Mouse (Mus musculus) neural tube, embryonic 11.5 days (tissue): ENCODE data around the gene Tmem242. TPM values are rescaled to one million over a fixed set of nuclear protein-coding genes. Genes with fewer than 3 reads are reported as not detected.
"Not testable (repeated sequence)": the region's sequence is repeated elsewhere in the genome, so short reads cannot be mapped to it uniquely, and the experiment has no call there.

Experiments
- ATAC-seq: fragments of 200-750 bp; cut with Nextera tagmentation; 2 replicates; pipeline ENCODE4 v1.8.0; 2017; ENCODE audit warnings: moderate number of reproducible peaks, mild to moderate bottlenecking, moderate TSS enrichment, moderate library complexity; ENCODE audit not compliant: insufficient read depth, low FRiP score, low TSS enrichment
- DNase-seq: peaks from one replicate; pipeline ENCODE4 v3.0.0-alpha.2; 2015; ENCODE audit warnings: low spot score
- H3K27ac ChIP-seq: fragments of 300-500 bp; sonication (generic); 2 replicates; pipeline ENCODE4 v1.5.1; 2014; ENCODE audit warnings: low read depth, mild to moderate bottlenecking, low read length
- H3K27me3 ChIP-seq: fragments of 300-500 bp; sonication (generic); 2 replicates; pipeline ENCODE4 v1.6.1; 2014; ENCODE audit warnings: mild to moderate bottlenecking, low read length, mixed read lengths; ENCODE audit not compliant: control insufficient read depth, insufficient read depth
- H3K36me3 ChIP-seq: fragments of 300-500 bp; sonication (generic); 2 replicates; pipeline ENCODE4 v1.6.1; 2014; ENCODE audit warnings: mild to moderate bottlenecking, low read length, moderate library complexity, mixed read lengths; ENCODE audit not compliant: control insufficient read depth, insufficient read depth
- H3K4me1 ChIP-seq: fragments of 300-500 bp; sonication (generic); 2 replicates; pipeline ENCODE4 v1.6.1; 2014; ENCODE audit warnings: low read length, mixed read lengths; ENCODE audit not compliant: control insufficient read depth, insufficient read depth
- H3K4me2 ChIP-seq: fragments of 300-500 bp; sonication (generic); 2 replicates; pipeline ENCODE4 v1.6.1; 2014; ENCODE audit warnings: low read depth, mild to moderate bottlenecking, moderate library complexity
- H3K4me3 ChIP-seq: fragments of 300-500 bp; sonication (generic); 2 replicates; pipeline ENCODE4 v1.5.1; 2014; ENCODE audit warnings: low read depth, low read length
- H3K9ac ChIP-seq: fragments of 300-500 bp; sonication (generic); 2 replicates; pipeline ENCODE4 v1.6.1; 2014; ENCODE audit warnings: mild to moderate bottlenecking, low read length
- H3K9me3 ChIP-seq: fragments of 300-500 bp; sonication (generic); 2 replicates; pipeline ENCODE4 v1.6.1; 2016; ENCODE audit warnings: low read length; ENCODE audit not compliant: control insufficient read depth
- WGBS: fragments of 180-500 bp; shearing (Covaris S2); extraction: QIAGEN DNeasy Blood & Tissue Kit; methylation state at CpG from one replicate; pipeline ENCODE4 v1.1.7; 2014; 5-methylcytosine and 5-hydroxymethylcytosine counted together
- polyA plus RNA-seq: library from polyadenylated mRNA; unstranded; fragments of >200 nt; fragmentation: Nextera tagmentation; extraction: Ambion mirVana; gene quantifications from 2 replicates; pipeline ENCODE4 v1.2.1, GENCODE M21; 2014

Gene Tmem242
- polyA plus RNA-seq, 1 experiment from 2014 or later: 118 TPM

- no peaks in the 10 kb centered on the region for H3K27me3 ChIP-seq
- no peak overlapping the region for H3K9ac ChIP-seq
- WGBS: 92% methylated on average over 2 of the region's 2 CpGs
- no peak overlapping the region for H3K4me3 ChIP-seq
- ATAC-seq: no peak
- H3K4me2 ChIP-seq: no peak overlapping the region
- no peaks in the 10 kb centered on the region for H3K9me3 ChIP-seq
- no peaks in the 10 kb centered on the region for H3K4me1 ChIP-seq
- DNase-seq: no peak
- no peak overlapping the region for H3K27ac ChIP-seq
- no peaks in the 10 kb centered on the region for H3K36me3 ChIP-seq
These were observed 23.9 kb upstream of the Tmem242 start for GRCm38 (mm10) chr17:5463912-5464311.

GRCm38 (mm10) chr17:5453657-5454056 lies 13.6 kb upstream of the Tmem242 start:
- H3K4me2 ChIP-seq: no peak overlapping the region
- H3K9me3 ChIP-seq: no peaks in the 10 kb centered on the region
- no peaks in the 10 kb centered on the region for H3K27me3 ChIP-seq
- H3K4me3 ChIP-seq: no peak overlapping the region
- no peaks in the 10 kb centered on the region for H3K36me3 ChIP-seq
- no peak for ATAC-seq
- H3K4me1 ChIP-seq: no peaks in the 10 kb centered on the region
- no peak overlapping the region for H3K27ac ChIP-seq
- WGBS: 83% methylated on average over 4 of the region's 4 CpGs
- no peak for DNase-seq
- no peak overlapping the region for H3K9ac ChIP-seq

GRCm38 (mm10) chr17:5443751-5444150 lies 3.7 kb upstream of the Tmem242 start:
- H3K27ac ChIP-seq: no peak overlapping the region
- H3K36me3 ChIP-seq: no peaks in the 10 kb centered on the region
- DNase-seq (no peak), ATAC-seq (no peak)
- H3K9me3 ChIP-seq: no peaks in the 10 kb centered on the region
- H3K4me3 ChIP-seq: no peak overlapping the region
- H3K9ac ChIP-seq: no peak overlapping the region
- WGBS: 73% methylated on average over 5 of the region's 5 CpGs
- H3K27me3 ChIP-seq: no peaks in the 10 kb centered on the region
- no peaks in the 10 kb centered on the region for H3K4me1 ChIP-seq
- no peak overlapping the region for H3K4me2 ChIP-seq

- 84% methylated on average over 3 of the region's 3 CpGs for WGBS
These were observed 3.2 kb upstream of the Tmem242 start for GRCm38 (mm10) chr17:5443260-5443659.

GRCm38 (mm10) chr17:5442403-5442802 lies 2.3 kb upstream of the Tmem242 start:
- not testable (repeated sequence) for H3K4me2 ChIP-seq, H3K9me3 ChIP-seq
- WGBS: 84% methylated on average over 5 of the region's 5 CpGs

More at GRCm38 (mm10) chr17:5443260-5443659, 3.2 kb upstream of the Tmem242 start:
- Histone ChIP-seq H3K9ac (no peak overlapping the region), H3K27me3 (no peaks in the 10 kb centered on the region), H3K9me3 (no peaks in the 10 kb centered on the region), H3K27ac (no peak overlapping the region), H3K4me3 (no peak overlapping the region), H3K36me3 (no peaks in the 10 kb centered on the region), H3K4me2 (no peak overlapping the region), H3K4me1 (no peaks in the 10 kb centered on the region)
- ATAC-seq (no peak), DNase-seq (no peak)

GRCm38 (mm10) chr17:5439831-5440158 lies 264 bp downstream of the Tmem242 start:
- DNase-seq (no peak), ATAC-seq (no peak)
- Histone ChIP-seq H3K36me3 (no peaks in the 10 kb centered on the region), H3K9ac (peak overlapping the region; percentile 90), H3K27me3 (no peaks in the 10 kb centered on the region), H3K4me3 (peak overlapping the region; percentile 74), H3K4me2 (peak overlapping the region; percentile 56), H3K27ac (no peak overlapping the region), H3K4me1 (no peaks in the 10 kb centered on the region), H3K9me3 (no peaks in the 10 kb centered on the region)
- WGBS: 0% methylated on average over 8 of the region's 8 CpGs

More at GRCm38 (mm10) chr17:5442403-5442802, 2.3 kb upstream of the Tmem242 start:
- DNase-seq, H3K4me3 ChIP-seq, H3K36me3 ChIP-seq, ATAC-seq, H3K4me1 ChIP-seq, H3K9ac ChIP-seq, H3K27me3 ChIP-seq, H3K27ac ChIP-seq: not testable (repeated sequence)

GRCm38 (mm10) chr17:5429772-5430133 lies 10.3 kb downstream of the Tmem242 start:
- no peak overlapping the region for H3K9ac ChIP-seq

GRCm38 (mm10) chr17:5429090-5429771 lies 10.8 kb downstream of the Tmem242 start:
- Histone ChIP-seq H3K4me1 (no peaks in the 10 kb centered on the region), H3K27ac (no peak overlapping the region), H3K36me3 (no peaks in the 10 kb centered on the region), H3K27me3 (no peaks in the 10 kb centered on the region), H3K4me3 (no peak overlapping the region), H3K9ac (no peak overlapping the region), H3K9me3 (no peaks in the 10 kb centered on the region), H3K4me2 (no peak overlapping the region)
- WGBS: 60% methylated on average over 10 of the region's 10 CpGs
- peak; percentile 91 for DNase-seq
- ATAC-seq: peak; percentile 61

More at GRCm38 (mm10) chr17:5429772-5430133, 10.3 kb downstream of the Tmem242 start:
- Histone ChIP-seq H3K4me1 (no peaks in the 10 kb centered on the region), H3K36me3 (no peaks in the 10 kb centered on the region), H3K27ac (no peak overlapping the region), H3K9me3 (no peaks in the 10 kb centered on the region), H3K27me3 (no peaks in the 10 kb centered on the region), H3K4me3 (no peak overlapping the region), H3K4me2 (no peak overlapping the region)
- 79% methylated on average over 9 of the region's 9 CpGs for WGBS
- no peak for DNase-seq
- no peak; the same call in none of the 2 replicates for ATAC-seq

GRCm38 (mm10) chr17:5425204-5425603 lies 14.9 kb downstream of the Tmem242 start:
- ATAC-seq (no peak), DNase-seq (no peak)
- Histone ChIP-seq H3K27ac (no peak overlapping the region), H3K27me3 (no peaks in the 10 kb centered on the region), H3K9me3 (no peaks in the 10 kb centered on the region), H3K4me3 (no peak overlapping the region), H3K9ac (no peak overlapping the region), H3K4me1 (no peaks in the 10 kb centered on the region), H3K36me3 (no peaks in the 10 kb centered on the region; the same call in 1 of the 2 replicates), H3K4me2 (no peak overlapping the region)
- 50% methylated on average over 3 of the region's 3 CpGs for WGBS
